Mouse (Mus musculus): ENCODE measurements around the gene St6galnac4.

DNA sequence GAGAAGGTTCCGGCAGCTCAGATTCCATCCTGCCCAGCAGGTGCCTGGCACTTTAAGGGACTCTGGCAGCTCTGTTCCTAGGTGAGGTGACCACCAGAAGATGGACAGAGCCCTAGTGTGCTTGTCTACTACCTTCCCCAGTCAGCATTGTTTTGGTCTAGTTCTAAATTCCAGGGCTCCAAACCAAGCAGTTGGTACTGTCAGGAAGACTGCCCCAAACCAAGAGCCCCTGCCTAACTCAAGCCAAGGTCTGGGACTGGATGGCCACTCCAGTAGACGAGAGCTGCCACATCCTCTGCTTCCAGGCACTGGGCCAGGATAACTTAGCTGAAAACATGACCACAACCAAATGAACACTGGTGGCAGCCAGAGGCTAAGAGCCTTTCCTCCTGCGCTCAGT is 18.0 kb upstream of the St6galnac4 start:
- TF ChIP-seq GATA1 (IDR thresholded peaks at IDR 0.05; ENCODE audit: borderline replicate concordance, low read length) (no peak), FLI1 (IDR thresholded peaks at IDR 0.05; ENCODE audit: low read length) (no peak)

Measured in megakaryocyte, embryonic 14.5 days (primary cell).